Mouse (Mus musculus) Patski (cell line): ENCODE results near the gene Wwox. TPM values are rescaled to one million over a fixed set of nuclear protein-coding genes. Genes with fewer than 3 reads are reported as not detected.

Experiments used
- ATAC-seq: fragments of 100-300 bp; one replicate; pipeline ENCODE4 v1.8.0; 2021
- CTCF ChIA-PET: fragments of 350-600 bp; sonication (Branson Sonifier 250); formaldehyde crosslinking; loops from one replicate; lab custom pipeline; 2022; ENCODE audit warnings: inconsistent platforms; lab: Charles Lee
- POLR2A ChIA-PET: fragments of 350-600 bp; sonication (Branson Sonifier 250); formaldehyde crosslinking; loops from one replicate; lab custom pipeline; 2022; ENCODE audit warnings: antibody characterized with exemption, inconsistent platforms; lab: Charles Lee
- DNase-seq: peaks from one replicate; pipeline ENCODE4 v3.0.0-alpha.2; 2011; ENCODE audit warnings: low read depth, low spot score
- H3K27me3 ChIP-seq: fragments of 371-371 bp; one replicate; pipeline ENCODE4 v1.5.1; 2021
- CTCF ChIP-seq: fragments of 100-300 bp; IDR thresholded peaks from one replicate; pipeline ENCODE4 v1.5.1; 2021
- in situ Hi-C: fragments of 300-500 bp; cut with MboI; formaldehyde crosslinking; loops from 3 replicates; pipeline ENCODE4 v1.11.1; 2018; ENCODE audit warnings: low pct_unique_long_range_greater_than_20kb, mixed read lengths
- polyA plus RNA-seq: library from polyadenylated mRNA; unstranded; gene quantifications from one replicate; pipeline ENCODE4 v1.2.3, GENCODE M21; 2021

Wwox gene
- polyA plus RNA-seq, 1 experiment from 2014 or later, result 21.9 TPM

DNA sequence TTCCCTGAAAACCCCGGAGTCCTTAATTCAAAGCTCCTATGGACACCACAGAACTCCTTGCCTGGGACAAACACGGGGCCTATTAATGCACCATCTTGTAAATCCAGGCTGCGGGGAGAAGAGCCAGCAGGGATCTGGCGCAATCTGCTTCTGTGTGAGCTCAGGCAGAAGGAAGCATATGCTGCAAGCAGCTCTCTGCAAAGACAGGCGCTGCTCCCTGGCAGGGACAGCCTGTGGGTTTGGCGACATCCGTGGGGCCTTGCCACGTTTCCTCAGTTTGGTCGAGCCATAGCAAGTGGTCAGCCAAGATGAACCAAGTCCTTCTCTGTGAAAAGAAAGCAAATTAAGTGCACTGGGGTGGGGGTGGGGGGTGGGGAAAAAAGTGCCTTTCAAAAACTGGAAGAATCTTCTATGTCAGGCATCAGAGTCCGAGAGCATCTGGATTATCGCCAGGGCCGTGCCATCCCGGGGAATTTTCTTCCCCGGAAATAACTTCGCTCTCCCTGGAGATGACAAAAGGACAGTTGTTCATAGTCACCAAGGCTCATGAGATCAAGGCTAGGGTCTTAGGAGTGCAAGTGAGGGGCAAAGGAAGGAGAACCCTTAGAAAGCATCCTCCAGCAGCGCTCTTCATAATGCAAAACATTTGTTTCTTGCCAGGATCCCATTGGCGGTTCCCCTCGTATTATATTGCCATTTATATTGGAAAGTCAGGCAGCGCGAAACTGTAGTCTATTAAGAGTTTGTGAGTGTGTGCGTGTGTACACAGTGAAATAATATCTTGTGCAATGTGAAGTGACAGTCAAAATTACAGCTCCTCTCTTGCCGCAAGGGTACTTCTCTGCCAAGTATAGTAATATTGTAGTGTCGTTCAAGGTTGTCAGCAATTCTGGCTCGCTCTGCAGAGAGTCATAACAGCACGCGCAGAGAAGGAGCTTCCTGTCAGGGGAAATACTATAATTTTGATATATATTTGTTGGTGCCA is 152.1 kb downstream of the Wwox start:
- H3K27me3 ChIP-seq, result no peaks in the 10 kb centered on the region
- DNase-seq (no peak), ATAC-seq (no peak)
- in situ Hi-C loops, result no loop called here
- ChIA-PET POLR2A (interaction anchor here (0.6 to 0.8 kb wide), 2 partner anchors 18 to 555 kb away, joined by 3 to 4 read pairs; no protein-coding TSS in a partner anchor), CTCF (no interaction called here)
- no peak for TF ChIP-seq CTCF

DNA sequence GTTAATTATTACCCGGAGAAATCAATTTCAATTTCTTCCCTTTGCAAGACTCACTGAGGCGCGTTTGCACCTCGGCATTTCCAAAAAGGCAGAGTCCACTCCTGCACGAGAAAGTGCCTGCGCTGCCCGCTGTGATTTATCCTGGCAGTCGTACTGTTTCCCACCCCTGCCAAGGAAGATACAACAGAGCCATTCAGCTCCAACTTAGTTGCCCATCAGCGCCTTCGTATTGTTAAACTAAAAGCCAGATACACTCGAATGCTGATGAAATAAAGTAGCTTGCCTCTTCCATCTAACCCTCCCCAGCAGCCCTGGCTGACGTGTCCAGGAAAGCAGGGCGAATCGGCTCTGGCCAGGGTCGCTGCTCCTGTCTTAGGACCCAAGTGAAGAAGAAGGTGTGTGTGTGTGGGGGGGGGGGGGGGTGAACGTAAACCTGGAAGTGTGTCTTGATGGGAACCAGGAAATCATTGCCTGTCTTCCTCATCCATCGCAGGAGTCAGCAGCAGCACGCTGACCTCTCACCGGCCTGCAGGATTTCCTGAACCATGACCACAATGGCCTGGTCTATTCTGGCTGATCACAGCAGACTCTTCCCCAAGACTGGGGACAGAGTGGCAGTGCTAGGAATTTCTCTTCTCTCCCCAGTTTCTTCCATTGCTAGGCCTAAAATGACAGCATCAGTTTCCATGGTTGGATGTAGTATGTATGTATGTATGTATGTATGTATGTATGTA is 154.1 kb downstream of the Wwox start:
- no peaks in the 10 kb centered on the region for H3K27me3 ChIP-seq
- ChIA-PET POLR2A (interaction anchor here (0.6 to 0.7 kb wide), 2 partner anchors 20 to 128 kb away, joined by 3 to 5 read pairs; no protein-coding TSS in a partner anchor), CTCF (interaction anchor here (0.7 to 0.8 kb wide), 2 partner anchors 13 to 129 kb away, joined by 3 to 4 read pairs; no protein-coding TSS in a partner anchor)
- no peak for TF ChIP-seq CTCF
- DNase-seq (no peak), ATAC-seq (no peak)
- in situ Hi-C loops, result no loop called here

DNA sequence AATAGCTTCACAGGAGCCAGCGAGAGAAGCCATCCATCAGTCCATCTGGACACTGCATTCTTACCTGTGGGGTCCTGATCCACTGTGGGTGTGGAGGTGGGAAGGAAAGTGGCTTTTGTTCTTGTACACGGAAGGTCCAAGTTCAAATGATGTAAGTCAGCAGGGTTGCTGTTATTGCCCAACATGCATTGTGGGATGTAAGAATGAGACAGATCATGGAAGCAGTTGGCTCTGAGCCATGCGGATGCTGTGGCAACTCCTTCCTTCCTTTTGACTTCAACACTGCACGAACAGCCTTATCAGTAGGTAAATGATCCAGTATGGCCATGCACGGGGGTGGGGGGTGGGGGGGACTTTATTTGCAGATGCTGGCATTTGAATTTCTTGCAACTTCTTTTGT is 155.4 kb downstream of the Wwox start:
- no peaks in the 10 kb centered on the region for H3K27me3 ChIP-seq
- no peak for TF ChIP-seq CTCF
- in situ Hi-C loops, result no loop called here
- ChIA-PET CTCF (no interaction called here), POLR2A (interaction anchor here (0.7 kb wide), 1 partner anchor 21 kb away, joined by 3 read pairs; no protein-coding TSS in a partner anchor)
- ATAC-seq (no peak), DNase-seq (no peak)

DNA sequence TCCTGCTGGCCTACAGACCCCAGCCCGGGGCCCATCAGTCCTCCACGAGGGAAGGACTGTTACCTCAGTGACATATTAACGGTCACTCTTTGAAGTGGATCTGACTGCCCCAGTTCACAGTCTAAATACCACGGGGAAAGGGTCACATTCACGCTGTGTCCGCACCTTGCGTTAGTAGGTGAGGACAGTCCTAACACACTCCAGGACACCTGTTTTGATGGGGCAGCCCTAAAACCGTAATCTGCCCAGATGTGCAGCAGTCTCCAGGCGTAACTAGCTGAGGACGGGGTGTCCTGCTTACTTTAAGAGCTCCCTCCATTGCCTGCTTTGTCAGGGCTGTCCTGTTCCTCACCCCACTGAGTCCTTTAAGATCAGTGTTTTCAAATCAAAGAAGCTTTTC is 160.1 kb downstream of the Wwox start:
- ATAC-seq, result no peak

DNA sequence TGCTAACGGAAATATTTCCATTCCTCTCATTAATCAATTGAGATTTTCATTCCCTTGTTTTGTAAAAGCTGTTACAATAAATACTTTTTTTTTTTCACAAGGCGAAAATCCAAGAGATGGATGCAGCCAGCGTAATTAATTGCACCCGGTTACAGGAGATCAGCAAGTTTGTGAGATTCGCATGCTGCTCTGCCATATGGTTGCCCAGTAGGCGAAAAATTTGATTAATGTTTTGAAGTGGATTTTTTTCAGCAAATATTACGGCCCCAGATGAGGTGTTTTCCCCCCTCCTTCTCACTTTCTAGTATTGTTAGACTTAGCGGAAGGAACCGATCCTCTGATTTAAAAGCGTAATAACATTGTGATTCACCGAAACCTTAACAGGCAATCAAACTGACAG is 160.7 kb downstream of the Wwox start:
- no peak for DNase-seq
- ChIA-PET CTCF (interaction anchor here (1.2 kb wide), 1 partner anchor 65 kb away, joined by 3 read pairs; no protein-coding TSS in a partner anchor), POLR2A (no interaction called here)
- ATAC-seq, result no peak
- TF ChIP-seq CTCF, result no peak
- in situ Hi-C loops, result no loop called here
- H3K27me3 ChIP-seq, result no peaks in the 10 kb centered on the region

More for the DNA sequence above, 160.1 kb downstream of the Wwox start:
- ChIA-PET CTCF (interaction anchor here (1.2 kb wide), 1 partner anchor 64 kb away, joined by 3 read pairs; no protein-coding TSS in a partner anchor), POLR2A (no interaction called here)
- DNase-seq, result no peak
- no peak for TF ChIP-seq CTCF
- in situ Hi-C loops, result no loop called here
- no peaks in the 10 kb centered on the region for H3K27me3 ChIP-seq

DNA sequence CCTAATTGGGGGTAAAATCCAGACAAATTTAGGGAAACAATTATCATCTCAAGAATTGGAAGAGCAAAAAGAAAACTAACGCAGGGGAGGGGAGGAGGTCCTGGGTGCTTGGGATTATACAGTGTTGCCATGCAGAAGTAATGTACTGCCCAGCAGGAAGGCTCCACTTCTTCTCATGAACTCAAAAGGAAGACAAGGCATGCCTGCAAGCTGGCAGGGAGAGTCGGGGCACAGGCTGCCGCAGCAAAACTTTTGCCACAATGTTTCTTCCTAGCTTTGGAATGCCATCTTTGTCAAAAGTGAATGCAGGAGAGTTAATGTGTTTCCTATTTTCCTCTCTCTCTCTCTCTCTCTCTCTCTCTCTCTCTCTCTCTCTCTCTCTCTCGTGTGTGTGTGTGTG is 163.6 kb downstream of the Wwox start:
- no peak for TF ChIP-seq CTCF
- H3K27me3 ChIP-seq, result no peaks in the 10 kb centered on the region
- DNase-seq (no peak), ATAC-seq (no peak)
- in situ Hi-C loops, result no loop called here
- CTCF ChIA-PET, result no interaction called here
- POLR2A ChIA-PET, result no interaction called here

DNA sequence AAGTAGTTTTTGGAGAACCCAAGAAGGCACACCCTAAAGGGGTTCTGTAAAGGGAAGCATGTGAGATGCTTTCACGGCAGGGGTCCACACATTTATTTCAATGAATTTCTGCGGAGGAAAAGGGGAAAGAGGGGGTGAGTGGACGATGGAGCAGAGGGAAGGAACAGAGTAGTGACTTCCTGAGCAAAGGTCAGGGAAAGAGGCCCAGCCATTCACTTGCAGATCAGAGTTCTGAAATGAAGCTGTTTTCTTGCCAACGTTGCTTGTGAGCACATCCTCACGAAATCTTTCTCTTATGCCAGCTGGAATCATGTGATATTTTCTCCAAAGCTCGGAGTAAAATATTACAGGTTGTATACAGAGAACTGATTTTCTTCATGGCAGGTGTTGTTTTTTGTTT is 164.1 kb downstream of the Wwox start:
- no peak for TF ChIP-seq CTCF
- in situ Hi-C loops, result no loop called here
- POLR2A ChIA-PET, result interaction anchor here (0.6 kb wide), 1 partner anchor 15 kb away, joined by 3 read pairs; no protein-coding TSS in a partner anchor

DNA sequence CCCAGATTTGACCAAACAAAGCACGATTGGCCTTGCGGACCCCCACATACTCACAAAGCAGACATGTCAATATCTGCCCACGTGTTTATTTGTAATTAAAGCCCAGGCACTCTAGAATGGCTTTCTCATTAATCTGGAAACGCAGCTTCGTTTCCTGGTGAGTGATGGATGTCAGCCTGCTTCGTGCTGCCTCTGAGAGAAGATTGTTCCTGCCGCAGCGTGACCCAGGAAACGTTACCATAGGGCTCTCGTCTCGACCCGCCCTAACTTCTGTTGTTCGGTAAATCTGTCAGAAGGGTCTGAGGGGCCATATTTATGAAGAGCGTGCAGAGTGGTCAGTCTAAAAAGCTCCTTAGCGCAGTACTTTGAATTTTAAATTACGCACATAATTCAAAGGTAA is 164.9 kb downstream of the Wwox start:
- no peaks in the 10 kb centered on the region for H3K27me3 ChIP-seq
- in situ Hi-C loops, result no loop called here
- CTCF ChIA-PET, result interaction anchor here (0.6 kb wide), 1 partner anchor 47 kb away, joined by 3 read pairs; no protein-coding TSS in a partner anchor
- no peak for DNase-seq
- no peak for ATAC-seq
- no peak for TF ChIP-seq CTCF
- POLR2A ChIA-PET, result no interaction called here

More for the DNA sequence above, 164.1 kb downstream of the Wwox start:
- CTCF ChIA-PET, result no interaction called here
- H3K27me3 ChIP-seq, result no peaks in the 10 kb centered on the region
- DNase-seq (no peak), ATAC-seq (no peak)

DNA sequence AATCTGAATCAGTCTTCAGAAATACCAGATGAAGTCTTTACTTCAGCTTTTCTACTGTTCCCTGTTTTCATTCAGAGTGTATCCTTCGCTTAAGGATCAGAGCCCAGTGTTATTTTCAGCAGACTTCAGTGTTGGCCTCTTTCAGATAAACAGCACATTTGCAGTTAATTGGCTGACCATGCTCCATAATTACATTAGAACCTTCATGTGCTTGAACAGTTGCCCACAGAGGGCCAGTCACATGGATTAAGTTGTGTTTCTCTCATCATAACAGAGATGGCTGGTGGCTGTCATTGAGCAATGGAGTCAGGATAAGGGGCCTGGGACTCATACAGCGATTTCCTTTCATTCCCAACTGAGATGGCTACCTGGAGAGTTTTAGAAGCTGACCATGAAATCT is 166.2 kb downstream of the Wwox start:
- no peak for TF ChIP-seq CTCF
- POLR2A ChIA-PET, result interaction anchor here (0.6 kb wide), 1 partner anchor 135 kb away, joined by 3 read pairs; no protein-coding TSS in a partner anchor
- H3K27me3 ChIP-seq, result no peaks in the 10 kb centered on the region
- in situ Hi-C loops, result no loop called here
- DNase-seq, result no peak
- no peak for ATAC-seq
- CTCF ChIA-PET, result no interaction called here

DNA sequence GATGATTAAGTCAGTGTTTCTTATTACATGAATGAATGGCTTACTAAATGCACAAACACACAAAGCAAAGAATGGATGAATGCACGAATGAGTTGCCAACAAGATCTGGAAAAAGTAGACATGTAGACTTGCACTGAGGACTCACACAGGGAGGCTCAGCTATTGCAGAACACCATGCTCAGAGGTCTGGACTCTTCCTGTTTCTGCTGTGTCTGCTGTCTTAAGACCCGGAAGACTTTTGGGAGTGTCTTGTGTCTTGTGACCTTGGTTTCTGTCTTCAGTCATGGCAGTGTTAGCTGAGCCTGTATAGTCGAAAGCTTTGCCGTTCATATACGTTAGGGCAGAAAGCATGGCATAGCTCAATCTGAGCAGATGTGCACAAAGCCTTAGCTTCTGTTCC is 169.9 kb downstream of the Wwox start:
- ATAC-seq (no peak), DNase-seq (no peak)
- CTCF ChIA-PET, result no interaction called here
- POLR2A ChIA-PET, result no interaction called here
- no peaks in the 10 kb centered on the region for H3K27me3 ChIP-seq
- no peak for TF ChIP-seq CTCF
- in situ Hi-C loops, result no loop called here
